Mouse (Mus musculus) liver, adult 2 months (tissue): ENCODE data around the gene Hnrnph3. TPM values are rescaled to one million over a fixed set of nuclear protein-coding genes. Genes with fewer than 3 reads are reported as not detected.

Source experiments
- DNase-seq: peaks from one replicate; pipeline ENCODE4 v3.0.0-alpha.2; 2011; ENCODE audit warnings: low read depth, low spot score; ENCODE audit errors: extremely low read depth
- H3K27ac ChIP-seq: fragments of 200-500 bp; replicated peaks from 2 replicates; pipeline ENCODE4 v1.5.1; 2012; ENCODE audit warnings: low read depth, mild to moderate bottlenecking, control low read depth, inconsistent platforms, low read length; ENCODE audit not compliant: insufficient read depth
- H3K27me3 ChIP-seq: fragments of 200-500 bp; 2 replicates; pipeline ENCODE4 v1.6.1; 2012; ENCODE audit warnings: mild to moderate bottlenecking, moderate library complexity, low read length, inconsistent platforms; ENCODE audit not compliant: control insufficient read depth, insufficient read depth
- H3K36me3 ChIP-seq: fragments of 200-500 bp; 2 replicates; pipeline ENCODE4 v1.6.1; 2012; ENCODE audit warnings: low read length, inconsistent platforms; ENCODE audit not compliant: control insufficient read depth, insufficient read depth
- H3K4me1 ChIP-seq: fragments of 200-500 bp; 2 replicates; pipeline ENCODE4 v1.6.1; 2011; ENCODE audit warnings: low read length; ENCODE audit not compliant: control insufficient read depth, insufficient read depth
- H3K4me3 ChIP-seq: fragments of 200-500 bp; 2 replicates; pipeline ENCODE4 v1.5.1; 2011; ENCODE audit warnings: low read depth, mild to moderate bottlenecking, control low read depth, low read length, moderate library complexity; ENCODE audit not compliant: insufficient read depth
- H3K79me2 ChIP-seq: fragments of 200-500 bp; 2 replicates; pipeline ENCODE4 v1.6.1; 2012; ENCODE audit warnings: inconsistent platforms, mild to moderate bottlenecking, low read length, moderate library complexity; ENCODE audit not compliant: control insufficient read depth, insufficient read depth
- H3K9ac ChIP-seq: fragments of 200-500 bp; 2 replicates; pipeline ENCODE4 v1.6.1; 2012; ENCODE audit warnings: low read depth, mild to moderate bottlenecking, control low read depth, inconsistent platforms, low read length
- CTCF ChIP-seq: fragments of 200-500 bp; IDR thresholded peaks from 2 replicates; pipeline ENCODE4 v1.5.1; 2011; ENCODE audit warnings: low read depth, low read length, control low read depth
- POLR2A ChIP-seq: fragments of 200-500 bp; IDR thresholded peaks from 2 replicates; pipeline ENCODE4 v1.6.1; 2011; ENCODE audit warnings: low read length, control low read depth; ENCODE audit not compliant: insufficient read depth; ENCODE audit errors: extremely low read depth
- WGBS: fragments of 180-500 bp; shearing (Covaris S2); methylation state at CpG from one replicate; pipeline ENCODE4 v1.1.7; 2018; 5-methylcytosine and 5-hydroxymethylcytosine counted together
- polyA plus RNA-seq: library from polyadenylated mRNA; depleted of rRNA; stranded (reverse); fragments of >200 nt; gene quantifications from 2 replicates; pipeline ENCODE4 v1.2.3, GENCODE M21; 2012; rRNA removed
- total RNA-seq: library from RNA; depleted of rRNA; stranded (reverse); fragments of >200 nt; gene quantifications from 2 replicates; pipeline ENCODE4 v1.2.3, GENCODE M21; 2014; rRNA removed

The Hnrnph3 gene
- total RNA-seq (12.9 and 14.4 TPM in 2 replicates), polyA plus RNA-seq (3.9 and 4.5 TPM in 2 replicates)

DNA sequence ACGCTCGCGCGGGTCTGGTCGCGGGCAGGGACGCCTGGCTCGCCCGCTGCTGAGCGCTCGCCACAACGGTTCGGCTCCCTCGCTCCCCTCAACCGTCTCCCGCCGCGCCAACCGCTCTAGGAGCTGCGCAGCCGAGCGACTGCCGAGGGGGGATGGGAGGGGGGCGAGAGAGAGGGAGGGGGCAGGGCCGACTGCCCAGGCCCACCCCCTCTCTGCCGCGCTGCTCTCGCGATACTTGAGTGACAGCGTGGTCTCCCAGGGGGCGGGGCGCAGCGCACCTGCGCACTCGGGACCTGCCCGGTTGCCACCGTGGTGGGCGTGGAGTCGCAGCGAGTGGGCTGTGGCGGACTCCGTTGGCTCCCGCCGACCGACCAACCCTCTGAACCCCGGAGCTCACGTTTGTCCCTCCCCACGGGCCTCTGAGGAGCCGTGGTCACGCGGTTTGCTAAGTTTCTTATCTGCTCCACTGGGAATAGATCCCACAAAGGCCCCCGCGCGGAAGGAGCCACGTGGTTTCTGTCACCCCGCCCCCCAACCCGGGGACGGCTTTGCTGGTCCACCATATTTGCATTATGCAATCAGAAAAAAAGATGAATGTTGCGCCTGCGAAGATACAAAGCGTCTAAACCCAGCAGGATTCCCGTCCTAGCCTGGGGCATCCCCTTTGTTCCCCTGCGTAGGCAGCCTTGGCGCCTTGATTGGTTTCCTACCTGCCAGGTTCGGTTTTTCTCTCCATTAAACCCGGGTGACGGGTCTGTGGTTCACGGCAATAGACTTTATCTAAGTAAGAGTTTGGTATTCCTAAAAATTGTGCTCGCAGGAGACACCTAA lies at the start of gene Hnrnph3, which contains the start of gene Pbld2:
Hnrnph3 (minus strand) TSS at position 469 of the 831 bp plus-strand sequence.
Pbld2 (plus strand) TSS at position 567 of the 831 bp plus-strand sequence.
- peaks cover 7% of the 10 kb centered on the region for H3K4me1 ChIP-seq
- peak; percentile 93 for DNase-seq
- TF ChIP-seq CTCF: no peak
- TF ChIP-seq POLR2A: peak; percentile 88
- peak within 1 kb of the TSS; percentile 90 for H3K4me3 ChIP-seq
- H3K9ac ChIP-seq: peak within 1 kb of the TSS; percentile 97
- H3K27me3 ChIP-seq: no peaks in the 10 kb centered on the region
- peaks cover 12% of the 10 kb centered on the region; the same call in 1 of the 2 replicates for H3K79me2 ChIP-seq
- WGBS: under 1% methylated on average over 68 of the region's 69 CpGs
- H3K27ac ChIP-seq: peak within 1 kb of the TSS; percentile 96
- no peaks in the 10 kb centered on the region for H3K36me3 ChIP-seq

DNA sequence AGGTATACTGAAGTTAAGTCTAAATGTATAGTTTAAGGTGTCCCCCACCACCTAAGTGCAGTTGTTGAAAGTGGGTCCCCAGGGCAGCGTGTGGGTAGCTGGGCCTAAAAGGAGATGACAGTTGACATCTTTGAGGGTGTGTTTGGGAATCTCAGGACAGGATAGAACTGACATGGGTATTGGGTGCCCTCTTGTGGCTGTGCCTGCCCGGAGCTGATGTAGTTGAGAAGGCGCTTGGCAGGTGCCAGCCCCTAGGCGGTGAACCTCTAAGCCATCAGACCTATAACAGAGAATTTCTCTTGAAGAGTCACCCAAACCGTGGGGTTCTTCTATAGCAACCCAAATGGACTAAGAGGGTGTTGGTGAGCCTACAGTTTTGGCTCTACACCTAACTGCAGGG lies 42.0 kb upstream of the Hnrnph3 start:
- peaks cover 5% of the 10 kb centered on the region; the same call in 1 of the 2 replicates for H3K79me2 ChIP-seq
- no peak overlapping the region for H3K4me3 ChIP-seq
- peak overlapping the region; percentile 41 for H3K27ac ChIP-seq
- peaks cover 40% of the 10 kb centered on the region for H3K36me3 ChIP-seq
- H3K9ac ChIP-seq: no peak overlapping the region
- TF ChIP-seq CTCF (peak; percentile 89), POLR2A (no peak)
- H3K4me1 ChIP-seq: peaks cover 19% of the 10 kb centered on the region
- DNase-seq: peak; percentile 69
- 18% methylated on average over 5 of the region's 5 CpGs for WGBS
- no peaks in the 10 kb centered on the region for H3K27me3 ChIP-seq

DNA sequence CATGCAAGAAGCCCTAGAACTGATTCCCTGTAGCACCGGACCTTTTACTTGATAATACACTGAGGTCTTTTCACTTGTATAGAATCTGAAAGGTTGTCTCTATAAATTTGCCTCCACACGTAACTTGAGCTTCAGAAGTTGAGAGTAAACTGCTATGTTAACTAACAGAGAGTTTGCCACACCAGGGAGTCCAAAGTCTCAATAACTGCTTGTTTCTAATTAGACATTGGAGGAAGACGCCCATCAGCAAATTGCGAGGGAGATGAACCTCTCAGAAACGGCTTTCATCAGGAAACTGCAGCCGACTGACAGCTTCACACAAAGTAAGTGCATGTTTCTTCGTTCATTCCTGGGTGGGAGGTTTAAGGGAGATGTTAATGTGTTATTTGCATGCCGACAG lies 41.5 kb upstream of the Hnrnph3 start:
- TF ChIP-seq CTCF (no peak), POLR2A (no peak)
- Histone ChIP-seq H3K36me3 (peaks cover 38% of the 10 kb centered on the region), H3K27ac (peak overlapping the region; percentile 41), H3K9ac (no peak overlapping the region), H3K4me3 (no peak overlapping the region), H3K27me3 (no peaks in the 10 kb centered on the region), H3K79me2 (peaks cover 5% of the 10 kb centered on the region; the same call in 1 of the 2 replicates), H3K4me1 (peaks cover 20% of the 10 kb centered on the region)
- DNase-seq: peak; percentile 68
- 22% methylated on average over 8 of the region's 8 CpGs for WGBS

DNA sequence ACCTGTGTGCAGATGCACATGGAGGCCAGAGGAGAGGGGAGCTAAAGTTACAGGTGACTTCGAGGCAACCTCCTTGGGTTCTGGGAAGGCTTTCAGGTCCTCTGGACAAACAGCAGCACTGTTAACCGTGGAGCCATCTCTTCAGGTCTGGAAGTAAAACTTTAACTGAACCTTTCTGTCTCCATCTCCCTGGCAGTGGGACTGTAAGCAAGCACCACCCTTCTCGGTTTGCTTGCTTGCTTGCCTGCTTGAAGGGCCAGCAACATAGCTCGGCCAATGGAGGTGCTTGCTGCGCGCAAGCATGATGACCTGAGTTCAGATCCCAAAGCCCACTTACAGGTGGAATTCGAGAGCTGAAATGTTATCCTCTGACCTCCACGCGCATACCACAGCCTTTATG lies 40.5 kb upstream of the Hnrnph3 start:
- 45% methylated on average over 9 of the region's 9 CpGs for WGBS
- H3K27ac ChIP-seq: peak overlapping the region; percentile 59

DNA sequence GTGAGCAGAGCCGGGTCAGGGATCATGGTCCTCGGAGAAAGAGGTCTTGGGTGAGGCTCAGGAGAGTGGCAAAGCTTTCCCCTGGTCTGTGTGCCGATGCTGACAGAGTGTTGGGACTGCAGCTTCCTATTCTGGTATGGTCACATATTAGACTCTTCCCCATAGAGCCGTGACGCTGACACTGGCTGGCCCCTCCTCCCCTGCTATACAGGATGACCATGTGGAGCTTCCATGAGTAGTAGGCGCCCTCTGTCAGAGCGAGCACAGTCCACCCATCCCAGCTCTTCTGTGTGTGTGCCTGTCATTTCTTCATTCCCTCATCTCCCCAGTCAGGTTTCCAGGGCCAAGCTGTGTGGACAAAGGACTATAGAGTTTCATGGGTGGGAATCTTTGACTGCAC lies 39.3 kb upstream of the Hnrnph3 start:
- Histone ChIP-seq H3K27ac (peak overlapping the region; percentile 66), H3K27me3 (no peaks in the 10 kb centered on the region), H3K4me3 (peak overlapping the region; percentile 53), H3K9ac (peak overlapping the region; percentile 73), H3K36me3 (peaks cover 27% of the 10 kb centered on the region), H3K79me2 (peaks cover 5% of the 10 kb centered on the region; the same call in 1 of the 2 replicates), H3K4me1 (peaks cover 23% of the 10 kb centered on the region)
- peak; percentile 53 for DNase-seq
- WGBS: 17% methylated on average over 7 of the region's 7 CpGs
- TF ChIP-seq CTCF: no peak
- TF ChIP-seq POLR2A: no peak

More for the DNA sequence above, 40.5 kb upstream of the Hnrnph3 start:
- DNase-seq: peak; percentile 73
- H3K9ac ChIP-seq: peak overlapping the region; percentile 35
- peaks cover 5% of the 10 kb centered on the region; the same call in 1 of the 2 replicates for H3K79me2 ChIP-seq
- no peak for TF ChIP-seq POLR2A
- no peak for TF ChIP-seq CTCF
- peaks cover 34% of the 10 kb centered on the region for H3K36me3 ChIP-seq
- no peaks in the 10 kb centered on the region for H3K27me3 ChIP-seq
- H3K4me1 ChIP-seq: peaks cover 23% of the 10 kb centered on the region
- H3K4me3 ChIP-seq: no peak overlapping the region
